Mouse (Mus musculus) heart, adult 2 months (tissue): ENCODE measurements around the gene Phb2.

ENCODE experiments used
- CTCF ChIP-seq: fragments of 200-600 bp; IDR thresholded peaks from 2 replicates; pipeline ENCODE4 v1.8.1; 2022; ENCODE audit warnings: antibody characterized with exemption, mild to moderate bottlenecking, moderate library complexity
- EP300 ChIP-seq: fragments of 200-500 bp; IDR thresholded peaks from 2 replicates; pipeline ENCODE4 v1.6.1; 2011; ENCODE audit warnings: low read depth, low read length, control low read depth; ENCODE audit not compliant: insufficient read depth
- POLR2A ChIP-seq: fragments of 200-500 bp; IDR thresholded peaks from 2 replicates; pipeline ENCODE4 v1.6.1; 2011; ENCODE audit warnings: mild to moderate bottlenecking, low read depth, low read length, control low read depth; ENCODE audit not compliant: insufficient read depth

- TF ChIP-seq CTCF (no peak), POLR2A (no peak), EP300 (no peak)
Observed at GRCm38 (mm10) chr6:124731038-124731437, 18.9 kb downstream of the Phb2 start.
